Mouse (Mus musculus): ENCODE data around the gene 6030452D12Rik.

Gene 6030452D12Rik

DNA sequence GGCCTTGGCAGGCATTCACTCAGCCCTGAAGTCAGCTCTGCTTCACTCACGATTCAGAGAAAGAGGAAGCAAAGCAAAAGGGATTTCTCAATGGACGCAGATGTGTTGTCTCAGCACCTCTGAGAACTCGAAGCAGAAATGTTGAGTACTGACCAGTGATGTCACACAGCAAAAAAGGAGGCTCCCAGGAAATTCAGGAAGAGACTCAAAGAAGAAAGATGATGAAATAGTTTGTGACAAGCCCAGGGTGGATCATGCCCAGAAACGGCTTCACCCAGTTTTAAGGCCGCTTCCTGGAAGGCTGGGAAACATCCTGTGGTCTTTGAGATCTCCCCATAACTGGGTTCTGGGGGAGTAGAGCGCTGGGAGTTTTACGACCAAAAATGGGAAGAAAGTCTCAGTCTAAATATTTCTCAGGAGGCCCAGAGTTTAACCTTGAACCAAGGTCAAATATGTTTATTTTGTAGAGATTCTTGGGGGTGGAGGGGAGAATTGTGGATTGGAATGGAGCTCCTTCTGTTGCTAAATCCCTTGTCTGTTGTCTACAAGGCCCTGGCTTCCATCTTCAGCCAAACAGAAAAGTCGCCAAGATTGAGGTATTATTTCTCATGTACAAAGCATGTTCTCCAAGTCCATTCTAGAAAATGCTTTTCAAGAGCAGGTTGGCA lies at the start of gene 6030452D12Rik:
TSS of gene 6030452D12Rik (plus strand) at position 505 of the 668 bp plus-strand sequence.
- no peaks in the 10 kb centered on the region; the same call in 1 of the 2 replicates for H3K36me3 ChIP-seq (ENCODE audit: insufficient read depth, low read length)
- H3K27me3 ChIP-seq (ENCODE audit: insufficient read depth, low read length): peaks cover 1% of the 10 kb centered on the region; the same call in 1 of the 2 replicates
- peaks cover 91% of the 10 kb centered on the region for H3K9me3 ChIP-seq (ENCODE audit: low read length)
- no peaks in the 10 kb centered on the region for H3K4me1 ChIP-seq (replicated peaks; ENCODE audit: low read depth, low read length)
- no peak within 1 kb of the TSS for H3K4me3 ChIP-seq (replicated peaks; ENCODE audit: low read length)
- TF ChIP-seq CTCF (conservative IDR thresholded peaks at IDR 0.05; ENCODE audit: low read length): no peak
- TF ChIP-seq NANOG (IDR thresholded peaks at IDR 0.05; ENCODE audit: borderline replicate concordance, low read length): no peak
- TF ChIP-seq POU5F1 (IDR thresholded peaks at IDR 0.05; ENCODE audit: borderline replicate concordance, low read length): no peak

DNA sequence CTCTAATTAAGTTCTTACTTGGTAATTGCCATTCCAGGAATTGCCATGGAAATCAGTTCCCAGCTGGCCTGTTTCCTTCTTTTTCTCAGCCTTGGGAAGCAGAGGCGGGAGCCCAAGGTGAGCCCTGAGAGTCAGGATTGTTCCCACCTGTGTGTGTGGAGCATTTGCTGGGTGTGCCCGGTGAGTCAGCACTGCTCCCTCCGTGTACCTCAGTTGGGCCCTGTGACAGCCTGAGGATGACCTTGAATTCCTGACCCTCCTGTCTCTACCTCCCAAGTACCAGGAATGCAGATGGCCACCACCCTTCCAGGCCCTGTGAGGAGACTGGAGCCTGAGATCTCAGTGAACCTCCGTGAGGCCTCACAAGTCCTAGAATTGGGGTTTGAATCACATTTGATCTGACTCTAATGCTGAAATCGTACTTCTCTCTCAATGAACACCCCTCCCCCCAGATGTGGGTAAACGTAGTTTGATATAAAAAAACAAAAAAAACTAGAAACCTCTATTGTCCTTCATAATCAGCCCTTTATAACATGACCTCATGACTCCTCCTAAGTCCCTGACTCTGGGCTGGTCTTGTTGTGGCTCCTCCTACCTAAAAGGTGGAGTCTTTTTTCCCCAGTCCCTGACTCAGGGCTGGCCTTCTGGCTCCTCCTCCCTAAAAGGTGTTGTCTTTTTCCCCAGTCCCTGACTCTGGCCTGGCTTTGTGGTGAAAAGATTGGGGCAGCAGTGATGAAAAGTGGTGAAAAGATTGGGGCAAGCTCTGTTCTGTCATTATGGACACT lies 48.8 kb upstream of the 6030452D12Rik start:
- no peak for TF ChIP-seq NANOG (IDR thresholded peaks at IDR 0.05; ENCODE audit: borderline replicate concordance, low read length)
- TF ChIP-seq CTCF (conservative IDR thresholded peaks at IDR 0.05; ENCODE audit: low read length): no peak
- no peak for TF ChIP-seq POU5F1 (IDR thresholded peaks at IDR 0.05; ENCODE audit: borderline replicate concordance, low read length)

DNA sequence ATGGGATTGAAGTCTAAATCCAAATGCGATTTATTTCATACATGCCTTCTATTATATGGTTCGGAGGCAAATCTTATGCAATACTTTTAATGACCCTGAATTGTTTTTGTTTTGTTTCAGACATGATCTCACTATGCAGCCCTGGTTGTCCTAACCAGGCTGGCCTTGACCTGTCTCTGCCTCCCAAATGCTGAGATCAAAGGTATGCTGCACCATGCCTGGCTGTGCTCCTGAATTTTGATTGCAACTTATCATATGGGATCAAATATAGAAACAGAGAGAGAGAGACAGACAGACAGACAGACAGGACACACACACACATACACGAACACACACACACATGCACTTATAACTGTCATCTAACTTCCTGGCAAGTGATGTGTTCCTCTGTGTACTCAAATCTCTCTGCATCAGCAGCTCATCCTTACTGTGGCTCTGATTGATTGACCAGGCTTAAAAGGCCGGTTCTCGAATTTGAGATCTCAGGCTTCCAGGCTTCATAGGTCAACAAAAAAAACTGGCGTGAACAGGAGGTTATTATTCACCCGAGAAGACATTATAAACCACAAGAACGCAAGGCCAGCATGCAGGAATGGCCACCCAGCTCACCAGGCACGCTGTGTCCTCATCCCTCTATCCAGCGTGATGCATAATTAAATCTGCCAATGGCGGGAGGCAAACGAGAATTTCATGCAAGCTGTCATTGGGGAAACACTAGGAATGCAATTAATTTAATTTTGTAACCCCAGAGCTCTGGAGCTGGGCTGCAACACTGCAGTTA lies 47.4 kb upstream of the 6030452D12Rik start:
- 0 out of 2 replicates have a peak overlapping the region, but pooled peaks have one; percentile 7 for H3K4me3 ChIP-seq (replicated peaks; ENCODE audit: low read length)
- H3K4me1 ChIP-seq (replicated peaks; ENCODE audit: low read depth, low read length): peaks cover 55% of the 10 kb centered on the region
- H3K9me3 ChIP-seq (ENCODE audit: low read length): peaks cover 24% of the 10 kb centered on the region
- no peaks in the 10 kb centered on the region for H3K27me3 ChIP-seq (ENCODE audit: insufficient read depth, low read length)
- no peaks in the 10 kb centered on the region for H3K36me3 ChIP-seq (ENCODE audit: insufficient read depth, low read length)
- TF ChIP-seq CTCF (conservative IDR thresholded peaks at IDR 0.05; ENCODE audit: low read length) (no peak; the same call in 1 of the 2 replicates), POU5F1 (IDR thresholded peaks at IDR 0.05; ENCODE audit: borderline replicate concordance, low read length) (no peak), NANOG (IDR thresholded peaks at IDR 0.05; ENCODE audit: borderline replicate concordance, low read length) (no peak)

More for the DNA sequence above, 48.8 kb upstream of the 6030452D12Rik start:
- Histone ChIP-seq H3K27me3 (ENCODE audit: insufficient read depth, low read length) (no peaks in the 10 kb centered on the region), H3K36me3 (ENCODE audit: insufficient read depth, low read length) (no peaks in the 10 kb centered on the region), H3K4me1 (replicated peaks; ENCODE audit: low read depth, low read length) (peaks cover 55% of the 10 kb centered on the region), H3K9me3 (ENCODE audit: low read length) (peaks cover 16% of the 10 kb centered on the region), H3K4me3 (replicated peaks; ENCODE audit: low read length) (peak overlapping the region; percentile 54)

DNA sequence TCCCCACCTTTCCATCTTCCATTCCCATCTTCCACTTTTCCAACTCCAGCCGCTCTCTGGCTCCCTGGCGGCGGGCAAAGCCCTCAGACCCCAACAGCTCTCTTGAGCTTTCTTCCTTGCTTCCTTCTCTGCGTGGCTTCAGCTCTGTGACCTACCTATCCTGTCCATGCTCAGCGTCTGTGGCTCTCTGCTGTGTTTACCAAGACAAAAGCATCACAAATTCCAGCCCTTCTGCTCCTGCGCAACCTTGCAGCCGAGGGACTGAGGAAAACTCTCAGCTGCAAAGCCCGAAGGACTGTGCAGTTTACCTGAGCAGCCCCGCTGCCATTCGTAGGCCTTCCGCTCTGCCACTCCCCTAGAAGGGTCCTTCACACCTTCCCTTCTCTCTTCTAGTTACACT lies 46.3 kb upstream of the 6030452D12Rik start:
- peaks cover 36% of the 10 kb centered on the region for H3K9me3 ChIP-seq (ENCODE audit: low read length)
- H3K4me3 ChIP-seq (replicated peaks; ENCODE audit: low read length): peak overlapping the region; percentile 63
- no peaks in the 10 kb centered on the region for H3K36me3 ChIP-seq (ENCODE audit: insufficient read depth, low read length)
- peaks cover 53% of the 10 kb centered on the region for H3K4me1 ChIP-seq (replicated peaks; ENCODE audit: low read depth, low read length)
- TF ChIP-seq CTCF (conservative IDR thresholded peaks at IDR 0.05; ENCODE audit: low read length): no peak
- no peak for TF ChIP-seq POU5F1 (IDR thresholded peaks at IDR 0.05; ENCODE audit: borderline replicate concordance, low read length)
- TF ChIP-seq NANOG (IDR thresholded peaks at IDR 0.05; ENCODE audit: borderline replicate concordance, low read length): no peak
- H3K27me3 ChIP-seq (ENCODE audit: insufficient read depth, low read length): no peaks in the 10 kb centered on the region

DNA sequence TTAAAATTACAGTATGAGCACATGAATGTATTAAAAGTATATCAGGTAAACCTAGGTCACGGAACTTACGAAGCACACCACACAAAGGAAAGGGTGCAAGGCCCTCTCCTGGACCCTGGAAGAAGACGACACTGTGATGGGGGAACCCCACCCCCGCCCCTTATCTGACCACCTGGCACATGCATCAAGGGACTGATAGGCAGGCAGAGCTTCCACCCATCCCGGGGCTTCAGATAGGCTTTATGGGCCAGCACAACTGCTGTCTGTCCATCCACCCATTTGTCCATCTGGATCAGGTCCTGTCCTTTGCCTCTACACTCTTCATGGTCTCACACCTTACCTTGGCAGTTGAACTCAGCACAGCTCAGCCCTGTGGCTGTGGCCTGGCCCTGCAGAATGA lies 38.2 kb upstream of the 6030452D12Rik start:
- no peak overlapping the region for H3K4me3 ChIP-seq (replicated peaks; ENCODE audit: low read length)
- no peak for TF ChIP-seq POU5F1 (IDR thresholded peaks at IDR 0.05; ENCODE audit: borderline replicate concordance, low read length)
- no peak for TF ChIP-seq NANOG (IDR thresholded peaks at IDR 0.05; ENCODE audit: borderline replicate concordance, low read length)
- TF ChIP-seq CTCF (conservative IDR thresholded peaks at IDR 0.05; ENCODE audit: low read length): no peak
- H3K9me3 ChIP-seq (ENCODE audit: low read length): peaks cover 45% of the 10 kb centered on the region
- no peaks in the 10 kb centered on the region for H3K27me3 ChIP-seq (ENCODE audit: insufficient read depth, low read length)
- no peaks in the 10 kb centered on the region for H3K4me1 ChIP-seq (replicated peaks; ENCODE audit: low read depth, low read length)
- no peaks in the 10 kb centered on the region for H3K36me3 ChIP-seq (ENCODE audit: insufficient read depth, low read length)

DNA sequence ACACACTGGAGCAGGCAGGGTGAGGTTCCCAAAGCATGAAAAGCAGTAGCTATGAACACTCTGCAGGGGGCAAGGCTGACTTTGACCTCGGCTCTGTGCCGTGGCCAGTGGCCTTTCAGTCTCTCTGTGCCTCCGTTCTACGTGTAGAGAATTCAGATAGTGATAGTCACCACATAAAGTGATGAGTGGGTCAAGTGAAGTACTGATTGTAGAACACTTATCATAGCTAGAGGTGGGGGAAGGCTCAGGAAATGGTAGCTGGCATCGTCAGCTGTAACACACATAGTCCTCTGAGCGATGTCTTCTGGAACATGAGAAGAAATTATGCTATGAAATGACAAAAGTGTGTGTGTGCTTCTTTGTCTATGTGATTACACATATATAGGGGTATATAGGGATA lies 36.5 kb upstream of the 6030452D12Rik start:
- no peak for TF ChIP-seq CTCF (conservative IDR thresholded peaks at IDR 0.05; ENCODE audit: low read length)
- TF ChIP-seq NANOG (IDR thresholded peaks at IDR 0.05; ENCODE audit: borderline replicate concordance, low read length): no peak
- Histone ChIP-seq H3K4me1 (replicated peaks; ENCODE audit: low read depth, low read length) (no peaks in the 10 kb centered on the region), H3K36me3 (ENCODE audit: insufficient read depth, low read length) (no peaks in the 10 kb centered on the region), H3K9me3 (ENCODE audit: low read length) (peaks cover 29% of the 10 kb centered on the region), H3K27me3 (ENCODE audit: insufficient read depth, low read length) (no peaks in the 10 kb centered on the region), H3K4me3 (replicated peaks; ENCODE audit: low read length) (no peak overlapping the region)

DNA sequence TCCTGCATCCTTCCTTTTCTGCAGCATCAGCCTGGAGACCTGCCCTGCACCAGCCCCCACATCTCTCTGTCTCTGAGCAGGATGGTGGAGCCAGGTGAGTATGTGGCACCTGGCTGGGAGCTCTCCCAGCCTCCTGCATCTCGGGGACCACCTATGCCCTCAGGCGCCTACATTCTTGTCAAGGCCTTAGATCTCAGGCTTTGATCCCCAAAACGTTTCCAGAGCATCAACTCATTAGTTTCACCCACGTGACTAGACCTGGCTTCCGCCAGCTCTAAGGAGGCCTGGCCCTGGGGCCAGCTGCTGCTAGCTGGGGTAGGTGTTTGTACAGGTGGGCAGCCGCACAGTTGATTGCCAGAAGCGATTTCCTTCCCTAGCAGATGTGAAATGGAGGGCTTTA lies 30.8 kb upstream of the 6030452D12Rik start:
- Histone ChIP-seq H3K4me3 (replicated peaks; ENCODE audit: low read length) (no peak overlapping the region), H3K9me3 (ENCODE audit: low read length) (peaks cover 40% of the 10 kb centered on the region), H3K27me3 (ENCODE audit: insufficient read depth, low read length) (no peaks in the 10 kb centered on the region), H3K36me3 (ENCODE audit: insufficient read depth, low read length) (no peaks in the 10 kb centered on the region), H3K4me1 (replicated peaks; ENCODE audit: low read depth, low read length) (0 out of 2 replicates have a peak, but pooled peaks cover 3% of the 10 kb centered on the region)
- TF ChIP-seq NANOG (IDR thresholded peaks at IDR 0.05; ENCODE audit: borderline replicate concordance, low read length) (no peak), POU5F1 (IDR thresholded peaks at IDR 0.05; ENCODE audit: borderline replicate concordance, low read length) (no peak), CTCF (conservative IDR thresholded peaks at IDR 0.05; ENCODE audit: low read length) (no peak)

DNA sequence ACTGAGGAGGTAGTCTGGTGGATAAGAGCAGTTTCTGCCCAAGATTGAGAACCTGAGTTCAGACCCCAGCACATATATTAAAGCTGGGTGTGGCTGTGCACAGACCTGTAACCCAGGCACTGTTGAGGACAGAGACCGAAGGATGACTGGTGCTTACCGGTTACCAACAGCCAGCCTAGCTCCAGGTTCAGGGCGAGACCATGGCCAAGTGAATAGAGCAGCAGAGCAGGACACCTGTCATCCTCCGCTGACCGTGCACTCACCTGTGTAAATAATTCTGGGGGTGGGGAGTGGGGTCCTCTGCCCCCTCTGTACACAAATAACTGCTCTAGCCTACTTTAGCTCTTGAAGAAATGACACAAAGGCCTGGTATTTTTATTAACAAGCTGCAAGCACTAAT lies 26.3 kb upstream of the 6030452D12Rik start:
- H3K4me1 ChIP-seq (replicated peaks; ENCODE audit: low read depth, low read length): 0 out of 2 replicates have a peak, but pooled peaks cover 3% of the 10 kb centered on the region
- H3K9me3 ChIP-seq (ENCODE audit: low read length): peaks cover 60% of the 10 kb centered on the region
- H3K4me3 ChIP-seq (replicated peaks; ENCODE audit: low read length): no peak overlapping the region
- H3K27me3 ChIP-seq (ENCODE audit: insufficient read depth, low read length): no peaks in the 10 kb centered on the region
- TF ChIP-seq POU5F1 (IDR thresholded peaks at IDR 0.05; ENCODE audit: borderline replicate concordance, low read length) (no peak), CTCF (conservative IDR thresholded peaks at IDR 0.05; ENCODE audit: low read length) (no peak), NANOG (IDR thresholded peaks at IDR 0.05; ENCODE audit: borderline replicate concordance, low read length) (no peak)
- no peaks in the 10 kb centered on the region for H3K36me3 ChIP-seq (ENCODE audit: insufficient read depth, low read length)
